8 mouse cellular contexts compared by ENCODE assay signal in the genomic region with DNA sequence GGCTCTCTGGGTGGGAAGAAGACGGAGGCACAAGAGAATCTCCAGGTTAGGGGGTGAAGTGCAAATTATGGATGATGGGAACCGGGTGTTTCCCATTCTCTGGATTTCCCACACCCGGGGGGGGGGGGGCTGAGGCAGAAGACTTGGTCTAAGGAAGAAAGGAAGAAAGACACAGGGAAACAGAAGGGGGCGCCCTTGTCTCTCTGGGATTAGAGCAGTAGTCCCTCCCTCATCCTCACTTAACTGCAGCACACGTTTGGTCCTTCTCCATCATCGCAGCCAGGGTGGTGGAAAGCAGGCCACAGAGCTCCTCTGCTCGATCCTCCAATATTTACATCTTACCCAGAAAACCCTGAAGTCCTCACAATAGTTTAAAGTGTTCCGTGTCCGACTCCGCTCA. TPM values are rescaled to one million over a fixed set of nuclear protein-coding genes. Genes with fewer than 3 reads are reported as not detected.
DNase-seq lines count a peak whose midpoint lies in the region; ATAC-seq and TF ChIP-seq lines count a peak whose summit lies in the region.

No protein-coding gene starts in this region.

- H3K36me3 ChIP-seq in liver, embryonic 14.5 days (replicated peaks; ENCODE audit: control insufficient read depth, insufficient read depth, low read depth) = no peaks in the 10 kb centered on the region

- H3K9me3 ChIP-seq in liver, embryonic 14.5 days (ENCODE audit: control insufficient read depth, low read length) = no peaks in the 10 kb centered on the region

- no peak overlapping the region for H3K27ac ChIP-seq in liver, embryonic 14.5 days

- H3K9ac ChIP-seq in liver, embryonic 14.5 days (replicated peaks) = no peak overlapping the region

- TF ChIP-seq CTCF in liver, embryonic 14.5 days (IDR thresholded peaks at IDR 0.05; ENCODE audit: low read depth) = peak; percentile 85

- no peaks in the 10 kb centered on the region for H3K27me3 ChIP-seq in liver, embryonic 14.5 days (ENCODE audit: control insufficient read depth, insufficient read depth, low read length)

- peak; percentile 58 for DNase-seq in A20 (ENCODE audit: low read depth, low spot score)
- DNase-seq in Muller cell, postnatal 12 days (ENCODE audit: inconsistent ontology term) = peak; percentile 7
- DNase-seq in cerebellum, postnatal 10 days = peak; percentile 88 to 91
- DNase-seq in gastrocnemius, adult 8-10 months (ENCODE audit: low spot score in 2 of 2) = peak; percentile 27 to 30
- peak; percentile 78 to 91 for DNase-seq in kidney, postnatal 25 days
- peak; percentile 57 to 60 (median 59) for DNase-seq in liver, embryonic 14.5 days (ENCODE audit: low read depth in 3 of 3, low spot score in 3 of 3)
- DNase-seq in right cerebral cortex, adult 18-20 months = peak; percentile 71
- peak; percentile 34 to 75 for DNase-seq in urinary bladder, postnatal 4 days (ENCODE audit: low spot score in 2 of 2)

- peaks cover 5 to 18% of the 10 kb centered on the region in 2 experiments; a peak in 3 of 4 replicates for H3K4me1 ChIP-seq in liver, embryonic 14.5 days (replicated peaks; ENCODE audit: control insufficient read depth in 2 of 2, insufficient read depth in 2 of 2, low read length in 1 of 2)

- no peak overlapping the region for H3K4me3 ChIP-seq in liver, embryonic 14.5 days (ENCODE audit: insufficient read depth in 1 of 2, low read depth in 2 of 2, low read length in 2 of 2)

- 33% methylated on average over 10 of the region's 10 CpGs for WGBS in liver, embryonic 14.5 days (ENCODE audit: insufficient replicate concordance)

- H3K4me2 ChIP-seq in liver, embryonic 14.5 days (ENCODE audit: low read depth) = no peak overlapping the region

- peak; percentile 69; the same call in 1 of the 2 replicates for ATAC-seq in liver, embryonic 14.5 days (ENCODE audit: insufficient read depth)

- no peak for TF ChIP-seq EP300 in liver, embryonic 14.5 days (IDR thresholded peaks at IDR 0.05; ENCODE audit: low read depth)

RNA-seq across cellular contexts. Expression of a gene that starts 46.8 kb away (rescaled TPM):
- 10 to 100 TPM; 65.2 to 74.8 (median 72.6) TPM for total RNA-seq in gastrocnemius, adult 8-10 months (2022)
- polyA plus RNA-seq in liver, embryonic 14.5 days (2012; rRNA removed) = 29.0 and 58.7 TPM in 2 replicates
- 82.8 and 85.6 TPM in 2 replicates for polyA plus RNA-seq in liver, embryonic 14.5 days (2014; fragmentation: Nextera tagmentation; extraction: Ambion mirVana)

Comparison
In these comparisons a context has a peak if more than half of its experiments do, and no peak if none do; other contexts are left out.
1. DNase-seq: peak in every context shown above with its lines; median percentile 90 in cerebellum, postnatal 10 days; 84 in kidney, postnatal 25 days; 71 in right cerebral cortex, adult 18-20 months; 59 in liver, embryonic 14.5 days; 58 in A20; 54 in urinary bladder, postnatal 4 days; 28 in gastrocnemius, adult 8-10 months; 7 in Muller cell, postnatal 12 days.